Mouse (Mus musculus) liver, postnatal 0 days (tissue): ENCODE measurements around the gene Plppr3.

Source experiments
- CTCF ChIP-seq: sonication (generic); IDR thresholded peaks from 2 replicates; pipeline ENCODE4 v1.5.1; 2016; ENCODE audit warnings: antibody characterized with exemption, low read depth
- EP300 ChIP-seq: IDR thresholded peaks from 2 replicates; pipeline ENCODE4 v1.6.1; 2016; ENCODE audit warnings: antibody characterized with exemption, low read depth, mild to moderate bottlenecking

DNA sequence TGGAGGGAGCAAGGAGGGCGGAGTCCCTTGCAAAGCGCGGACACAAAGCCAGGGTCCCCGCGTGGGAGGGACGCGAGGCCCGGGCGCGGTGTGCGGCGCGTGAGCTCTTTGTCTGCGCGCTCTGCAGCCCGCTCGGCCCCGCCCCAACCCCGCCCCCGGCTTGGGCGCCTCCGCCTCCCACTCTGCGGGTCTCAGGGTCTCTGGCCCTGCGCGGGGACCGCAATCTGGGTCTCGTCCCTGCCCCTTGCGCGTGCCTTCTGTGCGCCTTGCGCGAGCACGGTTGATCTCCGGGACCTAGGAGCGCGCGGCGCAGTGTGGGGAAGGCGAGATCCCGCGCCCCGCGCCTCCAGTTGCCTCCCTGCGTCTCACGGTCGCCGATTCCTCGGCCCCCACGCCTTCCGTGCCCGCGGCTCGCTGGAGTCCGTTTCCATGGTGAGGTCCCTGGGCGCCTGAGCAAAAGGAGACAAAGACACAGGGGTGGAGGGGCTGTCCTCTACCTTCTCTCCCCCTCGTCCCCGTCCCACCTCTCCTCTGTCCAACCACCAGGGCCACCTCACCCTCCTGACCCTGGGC is at the start of gene Plppr3, which contains the start of gene Prtn3:
- TF ChIP-seq EP300 (no peak), CTCF (no peak)
